Mouse (Mus musculus) frontal cortex, adult 2 months (tissue): ENCODE data around the gene Mrpl50. TPM values are rescaled to one million over a fixed set of nuclear protein-coding genes. Genes with fewer than 3 reads are reported as not detected.

Experiments
- DNase-seq, 2 experiments: peaks; one replicate each; pipeline ENCODE4 v3.0.0; 2022; ENCODE audit warnings: low spot score in 1 of 2; ENCODE audit errors: extremely low spot score in 1 of 2
- polyA plus RNA-seq: library from polyadenylated mRNA; depleted of rRNA; stranded (reverse); fragments of >200 nt; gene quantifications from 2 replicates; pipeline ENCODE4 v1.2.3, GENCODE M21; 2012; rRNA removed

Mrpl50 gene
- 19.6 and 20.7 TPM in 2 replicates for polyA plus RNA-seq

- peak; percentile 97 to 98 for DNase-seq
Measured at GRCm38 (mm10) chr4:49520572-49521340, at the start of gene Mrpl50, which contains the start of gene Zfp189. Gene Mrpl50, minus strand, starts transcription at chr4:49521093. Gene Zfp189, plus strand, starts transcription at chr4:49521176.

DNA sequence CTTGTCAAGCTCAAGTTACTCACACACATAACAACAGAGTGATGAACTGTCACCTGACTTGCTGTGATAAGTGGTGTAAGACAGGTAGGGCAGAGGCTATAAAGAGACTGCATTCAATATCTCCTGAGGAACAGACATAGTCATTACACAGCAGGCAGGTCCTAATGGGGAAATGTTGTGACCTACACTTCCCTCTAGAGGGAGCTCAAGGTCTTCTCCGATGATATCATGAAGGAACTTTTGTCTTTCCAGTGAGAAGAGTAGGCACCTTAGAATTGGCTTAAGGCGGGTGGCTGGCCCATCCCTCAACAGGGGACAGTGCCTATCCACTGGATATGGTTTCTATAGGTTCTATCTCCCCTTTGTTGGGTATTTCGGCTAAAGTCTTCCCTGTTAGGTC is 46.7 kb upstream of the Mrpl50 start:
- peak; percentile 60 to 90 for DNase-seq

- peak in 1 of 2 experiments; percentile 19 for DNase-seq
Measured at GRCm38 (mm10) chr4:49559915-49560772, 39.3 kb upstream of the Mrpl50 start.

DNA sequence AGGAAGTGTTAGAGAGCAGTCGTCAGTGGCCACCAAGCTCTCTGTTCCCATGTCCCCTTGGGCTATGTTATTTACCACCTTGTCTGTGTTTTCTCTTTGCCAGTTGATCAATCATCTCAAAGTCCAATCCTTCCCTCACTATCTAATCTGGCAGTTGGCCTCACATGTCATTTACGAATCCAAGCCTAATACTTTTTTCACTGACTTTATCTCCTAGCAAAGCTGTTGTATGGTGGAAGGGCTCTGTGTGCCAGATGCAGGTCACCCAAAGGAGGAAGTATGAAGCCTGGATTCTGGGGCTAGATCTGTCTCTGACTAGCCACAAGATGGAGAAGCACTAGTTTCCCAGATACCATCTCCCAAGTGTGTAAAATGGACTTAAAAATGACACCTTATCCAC is 37.3 kb upstream of the Mrpl50 start:
- no peak for DNase-seq

- peak; percentile 25 to 30 for DNase-seq
Measured at GRCm38 (mm10) chr4:49557375-49557774, 36.5 kb upstream of the Mrpl50 start.

DNA sequence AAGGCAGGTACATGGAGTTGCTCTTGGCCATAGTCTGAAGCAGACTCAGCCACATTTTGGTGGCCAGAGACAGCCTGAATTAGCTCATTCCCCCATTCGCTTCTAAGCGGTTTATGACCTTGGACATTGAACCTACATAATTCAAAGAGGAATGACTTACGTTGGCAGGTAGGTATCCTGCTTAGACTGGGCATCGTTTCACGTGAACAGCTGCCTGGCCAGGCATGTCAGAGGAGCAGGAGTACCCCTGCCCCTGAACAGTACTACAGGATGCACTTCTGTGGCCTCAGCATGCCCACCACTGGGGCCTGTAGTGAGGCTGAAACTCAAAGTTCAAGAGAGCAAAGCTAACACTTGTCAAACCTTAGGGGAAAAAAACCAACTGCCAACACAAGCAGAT is 32.5 kb upstream of the Mrpl50 start:
- no peak for DNase-seq

GRCm38 (mm10) chr4:49549383-49549782 is 28.5 kb upstream of the Mrpl50 start, which contains the start of gene Aldob:
Gene Aldob, minus strand, starts transcription at chr4:49549546.
- DNase-seq: no peak

GRCm38 (mm10) chr4:49547544-49548219 is 26.8 kb upstream of the Mrpl50 start:
- no peak for DNase-seq

- no peak for DNase-seq
Measured at GRCm38 (mm10) chr4:49546873-49547543, 26.1 kb upstream of the Mrpl50 start.

DNA sequence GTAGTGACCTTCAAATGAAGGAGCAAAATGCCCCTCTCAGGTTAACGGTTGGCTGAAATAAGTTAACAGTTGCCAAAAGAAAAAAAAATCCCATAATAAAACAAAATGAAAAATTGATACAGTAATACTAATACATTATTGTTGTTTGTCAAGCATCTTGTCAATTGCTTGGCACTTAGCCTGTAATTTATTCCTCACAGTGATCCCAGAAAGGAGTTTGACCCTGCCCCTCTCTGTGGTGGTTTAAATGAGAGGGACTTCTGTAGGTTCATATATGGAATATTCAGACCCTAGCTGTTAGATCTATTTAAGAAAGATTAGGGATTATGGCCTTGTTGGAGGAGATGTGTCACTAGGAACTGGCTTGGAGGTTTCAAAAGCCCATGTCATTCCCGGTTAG is 25.1 kb upstream of the Mrpl50 start:
- no peak for DNase-seq

DNA sequence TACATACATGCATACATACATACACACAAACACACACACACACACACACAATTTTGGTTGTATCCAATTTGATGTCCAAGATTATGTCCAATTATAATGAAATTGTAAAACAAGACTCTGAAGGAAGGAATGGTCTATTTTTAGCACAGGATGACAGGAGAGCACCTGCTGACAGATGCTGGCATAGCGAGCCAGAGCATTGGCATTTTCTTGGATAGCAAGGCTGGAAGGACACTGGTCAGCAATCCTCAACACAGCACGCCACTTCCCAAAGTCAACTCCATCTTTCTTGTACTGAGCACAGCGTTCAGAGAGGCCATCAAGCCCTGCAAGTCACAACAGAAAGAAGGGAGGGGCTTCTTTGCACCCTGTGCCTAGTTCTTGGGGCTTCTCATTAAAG is 20.1 kb upstream of the Mrpl50 start:
- no peak for DNase-seq

- peak in 1 of 2 experiments; percentile 36 for DNase-seq
Measured at GRCm38 (mm10) chr4:49539665-49540064, 18.8 kb upstream of the Mrpl50 start.

DNA sequence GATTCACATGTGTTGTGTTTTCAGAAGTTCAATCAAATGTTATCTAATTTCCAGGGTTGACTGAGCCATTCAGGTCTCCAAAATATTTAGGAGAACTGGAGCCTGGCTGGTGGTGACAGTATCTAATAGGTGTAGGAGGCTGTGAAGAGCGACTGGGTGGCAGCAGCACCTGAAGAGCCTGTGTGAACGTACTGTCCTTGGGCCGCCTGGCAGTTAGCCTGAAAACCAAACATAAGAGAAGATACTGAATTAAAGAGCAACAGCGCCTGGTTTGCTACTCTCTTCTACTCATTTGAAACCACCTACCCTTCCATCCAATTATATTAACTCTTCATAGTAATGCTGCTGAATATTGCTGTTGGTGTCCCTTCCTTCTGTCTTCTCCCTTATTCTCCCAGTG is 15.8 kb upstream of the Mrpl50 start:
- no peak for DNase-seq

DNA sequence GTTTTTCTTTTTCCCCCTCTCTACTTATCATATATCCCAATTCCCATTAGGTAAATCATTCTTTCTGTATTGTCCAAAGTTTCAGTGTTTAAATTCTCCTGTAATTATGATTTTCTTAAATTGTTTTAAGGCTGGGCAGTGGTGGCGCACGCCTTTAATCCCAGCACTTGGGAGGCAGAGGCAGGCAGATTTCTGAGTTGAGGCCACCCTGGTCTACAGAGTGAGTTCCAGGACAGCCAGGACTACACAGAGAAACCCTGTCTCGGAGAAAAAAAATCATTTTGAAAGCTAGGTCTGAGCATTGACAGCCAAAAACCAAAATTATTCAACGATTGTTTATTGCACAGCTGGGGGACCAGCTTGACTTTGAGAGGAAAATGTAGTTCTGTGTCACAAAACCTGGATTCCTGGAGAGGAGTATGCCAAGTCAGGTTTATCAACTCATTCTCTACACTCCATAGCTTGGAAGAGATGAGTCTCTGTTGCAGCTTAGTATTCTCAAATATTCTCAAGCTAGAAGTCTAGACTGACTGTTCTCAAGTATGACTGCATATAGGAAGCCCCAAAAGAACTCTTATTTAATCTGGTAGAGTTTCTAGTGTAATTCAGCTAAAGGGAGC is 14.9 kb upstream of the Mrpl50 start:
- no peak for DNase-seq

GRCm38 (mm10) chr4:49535036-49535435 is 14.1 kb upstream of the Mrpl50 start:
- no peak for DNase-seq

- DNase-seq: peak; percentile 82 to 92
Measured at GRCm38 (mm10) chr4:49522576-49522975, 1.7 kb upstream of the Mrpl50 start.

- DNase-seq: no peak
Measured at GRCm38 (mm10) chr4:49521346-49521745, 453 bp upstream of the Mrpl50 start.

GRCm38 (mm10) chr4:49519476-49519875 is 1.4 kb downstream of the Mrpl50 start:
- no peak for DNase-seq

DNA sequence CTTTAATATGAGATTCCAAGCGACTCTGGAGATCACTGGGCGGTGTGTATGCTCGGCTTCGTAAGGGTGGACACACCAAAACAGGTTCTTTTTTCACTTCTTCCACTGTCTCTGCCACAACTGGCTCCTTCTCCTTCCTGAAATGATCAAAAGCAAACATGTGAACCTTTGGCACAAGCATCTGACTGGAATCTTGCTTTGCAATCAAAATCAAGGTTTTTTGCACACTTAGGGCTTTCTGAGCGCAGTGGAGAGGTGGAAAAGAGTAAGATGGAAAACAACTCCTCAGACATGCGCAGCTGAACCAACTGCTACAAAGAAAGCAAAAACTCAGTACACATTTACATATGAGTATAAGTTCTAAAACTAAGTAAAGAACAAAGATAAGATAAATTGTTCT is 6.5 kb downstream of the Mrpl50 start:
- DNase-seq: no peak

GRCm38 (mm10) chr4:49512636-49513035 is 8.3 kb downstream of the Mrpl50 start:
- DNase-seq: no peak
